Mouse (Mus musculus) hindbrain, embryonic 16.5 days (tissue): Measurements from ENCODE around the gene Pde1a. TPM values are rescaled to one million over a fixed set of nuclear protein-coding genes. Genes with fewer than 3 reads are reported as not detected.

ENCODE experiments used
- ATAC-seq: fragments of 200-750 bp; cut with Nextera tagmentation; 2 replicates; pipeline ENCODE4 v1.8.0; 2017; ENCODE audit warnings: moderate TSS enrichment, moderate library complexity
- H3K27ac ChIP-seq: fragments of 300-500 bp; sonication (generic); 2 replicates; pipeline ENCODE4 v1.5.1; 2014; ENCODE audit warnings: low read depth, mild to moderate bottlenecking, control low read depth, low read length, moderate library complexity
- H3K27me3 ChIP-seq: fragments of 300-500 bp; sonication (generic); replicated peaks from 2 replicates; pipeline ENCODE4 v1.6.1; 2014; ENCODE audit warnings: low read length; ENCODE audit not compliant: control insufficient read depth, insufficient read depth
- H3K36me3 ChIP-seq: fragments of 300-500 bp; sonication (generic); 2 replicates; pipeline ENCODE4 v1.6.1; 2014; ENCODE audit warnings: mild to moderate bottlenecking, low read length, moderate library complexity, mixed read lengths; ENCODE audit not compliant: control insufficient read depth, insufficient read depth
- H3K4me1 ChIP-seq: fragments of 300-500 bp; sonication (generic); 2 replicates; pipeline ENCODE4 v1.6.1; 2014; ENCODE audit warnings: low read depth, low read length; ENCODE audit not compliant: control insufficient read depth, insufficient read depth
- H3K4me2 ChIP-seq: fragments of 300-500 bp; sonication (generic); 2 replicates; pipeline ENCODE4 v1.6.1; 2014; ENCODE audit warnings: mild to moderate bottlenecking, low read length, control low read depth, moderate library complexity
- H3K4me3 ChIP-seq: fragments of 300-500 bp; sonication (generic); 2 replicates; pipeline ENCODE4 v1.5.1; 2014; ENCODE audit warnings: mild to moderate bottlenecking, low read length, control low read depth, moderate library complexity
- H3K9ac ChIP-seq: fragments of 300-500 bp; sonication (generic); 2 replicates; pipeline ENCODE4 v1.6.1; 2014; ENCODE audit warnings: low read depth, mild to moderate bottlenecking, control low read depth, low read length, moderate library complexity
- H3K9me3 ChIP-seq: fragments of 300-500 bp; sonication (generic); 2 replicates; pipeline ENCODE4 v1.6.1; 2014; ENCODE audit warnings: mild to moderate bottlenecking, low read length, moderate library complexity; ENCODE audit not compliant: control insufficient read depth
- WGBS: fragments of 180-500 bp; shearing (Covaris S2); extraction: QIAGEN DNeasy Blood & Tissue Kit; methylation state at CpG from one replicate; pipeline ENCODE4 v1.1.7; 2014; 5-methylcytosine and 5-hydroxymethylcytosine counted together
- polyA plus RNA-seq: library from polyadenylated mRNA; unstranded; fragments of >200 nt; fragmentation: Nextera tagmentation; extraction: Ambion mirVana; gene quantifications from 2 replicates; pipeline ENCODE4 v1.2.1, GENCODE M21; 2015

The Pde1a gene
- polyA plus RNA-seq, 1 experiment from 2014 or later: 12.6 TPM

- Histone ChIP-seq H3K4me2 (no peak overlapping the region), H3K36me3 (no peaks in the 10 kb centered on the region), H3K4me3 (no peak overlapping the region), H3K9me3 (no peaks in the 10 kb centered on the region), H3K27ac (no peak overlapping the region), H3K9ac (no peak overlapping the region), H3K4me1 (no peaks in the 10 kb centered on the region), H3K27me3 (no peaks in the 10 kb centered on the region)
- no peak for ATAC-seq
- 100% methylated on average over 1 of the region's 1 CpGs for WGBS
Measured at GRCm38 (mm10) chr2:80025038-80025437, 104.2 kb downstream of the Pde1a start.

GRCm38 (mm10) chr2:80014161-80014560, 115.1 kb downstream of the Pde1a start:
- no peaks in the 10 kb centered on the region for H3K27me3 ChIP-seq
- no peak overlapping the region for H3K4me3 ChIP-seq
- ATAC-seq: no peak
- WGBS: 90% methylated on average over 3 of the region's 3 CpGs
- no peaks in the 10 kb centered on the region for H3K36me3 ChIP-seq
- no peak overlapping the region for H3K9ac ChIP-seq
- no peaks in the 10 kb centered on the region for H3K9me3 ChIP-seq
- no peak overlapping the region for H3K4me2 ChIP-seq
- no peak overlapping the region for H3K27ac ChIP-seq
- no peaks in the 10 kb centered on the region for H3K4me1 ChIP-seq

GRCm38 (mm10) chr2:80013060-80013459, 116.2 kb downstream of the Pde1a start:
- no peaks in the 10 kb centered on the region for H3K27me3 ChIP-seq
- H3K9me3 ChIP-seq: no peaks in the 10 kb centered on the region
- WGBS: 59% methylated on average over 4 of the region's 4 CpGs
- no peaks in the 10 kb centered on the region for H3K36me3 ChIP-seq
- no peak overlapping the region for H3K9ac ChIP-seq
- no peak overlapping the region for H3K4me2 ChIP-seq
- 0 out of 2 replicates have a peak, but pooled peaks have one; percentile 30 for ATAC-seq
- no peaks in the 10 kb centered on the region for H3K4me1 ChIP-seq
- no peak overlapping the region for H3K4me3 ChIP-seq
- no peak overlapping the region for H3K27ac ChIP-seq

- 90% methylated on average over 3 of the region's 3 CpGs for WGBS
- ATAC-seq: no peak
- Histone ChIP-seq H3K27ac (no peak overlapping the region), H3K9me3 (no peaks in the 10 kb centered on the region), H3K27me3 (no peaks in the 10 kb centered on the region), H3K4me1 (no peaks in the 10 kb centered on the region), H3K9ac (no peak overlapping the region), H3K36me3 (no peaks in the 10 kb centered on the region), H3K4me2 (no peak overlapping the region), H3K4me3 (no peak overlapping the region)
Measured at GRCm38 (mm10) chr2:79999168-79999567, 130.1 kb downstream of the Pde1a start.

- H3K4me1 ChIP-seq: no peaks in the 10 kb centered on the region
- no peak overlapping the region for H3K9ac ChIP-seq
- H3K27me3 ChIP-seq: no peaks in the 10 kb centered on the region
- H3K27ac ChIP-seq: no peak overlapping the region
- H3K4me2 ChIP-seq: no peak overlapping the region
- no peak overlapping the region for H3K4me3 ChIP-seq
- no peaks in the 10 kb centered on the region for H3K36me3 ChIP-seq
- ATAC-seq: no peak
- WGBS: 81% methylated on average over 2 of the region's 2 CpGs
- H3K9me3 ChIP-seq: no peaks in the 10 kb centered on the region
Measured at GRCm38 (mm10) chr2:79998460-79998859, 130.8 kb downstream of the Pde1a start.

- no peak for ATAC-seq
- Histone ChIP-seq H3K27ac (no peak overlapping the region), H3K4me1 (no peaks in the 10 kb centered on the region), H3K9me3 (no peaks in the 10 kb centered on the region), H3K9ac (no peak overlapping the region), H3K36me3 (no peaks in the 10 kb centered on the region), H3K27me3 (no peaks in the 10 kb centered on the region), H3K4me3 (no peak overlapping the region), H3K4me2 (no peak overlapping the region)
- 83% methylated on average over 6 of the region's 6 CpGs for WGBS
Measured at GRCm38 (mm10) chr2:79991642-79992041, 137.6 kb downstream of the Pde1a start.

GRCm38 (mm10) chr2:79983778-79984177, 145.5 kb downstream of the Pde1a start:
- H3K27me3 ChIP-seq: no peaks in the 10 kb centered on the region
- no peak overlapping the region for H3K27ac ChIP-seq
- H3K9me3 ChIP-seq: no peaks in the 10 kb centered on the region
- no peak overlapping the region for H3K4me3 ChIP-seq
- 72% methylated on average over 4 of the region's 4 CpGs for WGBS
- H3K36me3 ChIP-seq: no peaks in the 10 kb centered on the region
- H3K4me2 ChIP-seq: no peak overlapping the region
- no peak for ATAC-seq
- no peak overlapping the region for H3K9ac ChIP-seq
- H3K4me1 ChIP-seq: no peaks in the 10 kb centered on the region

GRCm38 (mm10) chr2:79983222-79983632, 146.0 kb downstream of the Pde1a start:
- no peaks in the 10 kb centered on the region for H3K36me3 ChIP-seq

GRCm38 (mm10) chr2:79981781-79982180, 147.5 kb downstream of the Pde1a start:
- Histone ChIP-seq H3K4me1 (no peaks in the 10 kb centered on the region), H3K36me3 (no peaks in the 10 kb centered on the region), H3K27me3 (no peaks in the 10 kb centered on the region), H3K9ac (no peak overlapping the region), H3K4me2 (no peak overlapping the region), H3K4me3 (no peak overlapping the region), H3K9me3 (no peaks in the 10 kb centered on the region), H3K27ac (no peak overlapping the region)
- no peak for ATAC-seq
- WGBS: 97% methylated on average over 3 of the region's 3 CpGs

More at GRCm38 (mm10) chr2:79983222-79983632, 146.0 kb downstream of the Pde1a start:
- Histone ChIP-seq H3K9me3 (no peaks in the 10 kb centered on the region), H3K27me3 (no peaks in the 10 kb centered on the region), H3K4me2 (peak overlapping the region; percentile 22; the same call in 1 of the 2 replicates), H3K27ac (no peak overlapping the region), H3K4me1 (no peaks in the 10 kb centered on the region), H3K4me3 (no peak overlapping the region), H3K9ac (no peak overlapping the region)
- ATAC-seq: peak; percentile 79
- WGBS: 49% methylated on average over 9 of the region's 9 CpGs

GRCm38 (mm10) chr2:79978992-79979391, 150.3 kb downstream of the Pde1a start:
- H3K27ac ChIP-seq: no peak overlapping the region
- 74% methylated on average over 1 of the region's 1 CpGs for WGBS
- H3K4me2 ChIP-seq: no peak overlapping the region
- H3K4me3 ChIP-seq: no peak overlapping the region
- no peaks in the 10 kb centered on the region for H3K4me1 ChIP-seq
- no peaks in the 10 kb centered on the region for H3K27me3 ChIP-seq
- H3K36me3 ChIP-seq: no peaks in the 10 kb centered on the region
- no peak for ATAC-seq
- no peaks in the 10 kb centered on the region for H3K9me3 ChIP-seq
- no peak overlapping the region for H3K9ac ChIP-seq
